Mouse (Mus musculus): Measurements from ENCODE around the gene Gm12166.

- TF ChIP-seq EP300 (IDR thresholded peaks at IDR 0.05): no peak
- peak; percentile 37 for TF ChIP-seq CTCF (IDR thresholded peaks at IDR 0.05)
These were observed 4.0 kb upstream of the Gm12166 start, which contains the start of gene Adam19 for GRCm38 (mm10) chr11:46055896-46056769.

All from lung, postnatal 0 days (tissue).